Mouse (Mus musculus): Measurements from ENCODE around the gene 1700025G04Rik. TPM values are rescaled to one million over a fixed set of nuclear protein-coding genes. Genes with fewer than 3 reads are reported as not detected.

Gene 1700025G04Rik
- total and polyA plus RNA-seq, 3 experiments = 0.16 TPM; not detected in 2

GRCm38 (mm10) chr1:152034766-152035165 is 55.2 kb downstream of the 1700025G04Rik start:
- no peaks in the 10 kb centered on the region for H3K4me1 ChIP-seq (ENCODE audit: insufficient read depth, low read depth, low read length)
- DNase-seq (ENCODE audit: low spot score) (no peak), ATAC-seq (ENCODE audit: extremely low read depth, insufficient number of reproducible peaks, low FRiP score, poor library complexity, severe bottlenecking) (no peak)
- no peaks in the 10 kb centered on the region for H3K36me3 ChIP-seq (replicated peaks)
- H3K27me3 ChIP-seq (ENCODE audit: insufficient read depth, low read length) = no peaks in the 10 kb centered on the region
- no peak for TF ChIP-seq GATA1 (IDR thresholded peaks at IDR 0.05; ENCODE audit: borderline replicate concordance, low read length)
- no peak for TF ChIP-seq CTCF (IDR thresholded peaks at IDR 0.05; ENCODE audit: low read depth, low read length)
- no peak for TF ChIP-seq GATA2 (IDR thresholded peaks at IDR 0.05; ENCODE audit: borderline replicate concordance, low read depth, low read length)
- TF ChIP-seq TAL1 (conservative IDR thresholded peaks at IDR 0.05; ENCODE audit: low read depth, low read length) = no peak
- TF ChIP-seq POLR2AphosphoS5 (IDR thresholded peaks at IDR 0.05; ENCODE audit: insufficient replicate concordance, low read depth, low read length) = no peak
- peaks cover 47% of the 10 kb centered on the region for H3K9me3 ChIP-seq (replicated peaks)
- H3K4me3 ChIP-seq (ENCODE audit: low read depth, low read length) = no peak overlapping the region

- no peaks in the 10 kb centered on the region for H3K36me3 ChIP-seq (replicated peaks)
- no peak for ATAC-seq (ENCODE audit: extremely low read depth, insufficient number of reproducible peaks, low FRiP score, poor library complexity, severe bottlenecking)
- no peaks in the 10 kb centered on the region for H3K4me1 ChIP-seq (ENCODE audit: insufficient read depth, low read depth, low read length)
- H3K9me3 ChIP-seq (replicated peaks) = peaks cover 43% of the 10 kb centered on the region
- no peak overlapping the region for H3K4me3 ChIP-seq (ENCODE audit: low read depth, low read length)
- TF ChIP-seq TAL1 (conservative IDR thresholded peaks at IDR 0.05; ENCODE audit: low read depth, low read length) (no peak), GATA1 (IDR thresholded peaks at IDR 0.05; ENCODE audit: borderline replicate concordance, low read length) (no peak), CTCF (IDR thresholded peaks at IDR 0.05; ENCODE audit: low read depth, low read length) (no peak), POLR2AphosphoS5 (IDR thresholded peaks at IDR 0.05; ENCODE audit: insufficient replicate concordance, low read depth, low read length) (no peak), GATA2 (IDR thresholded peaks at IDR 0.05; ENCODE audit: borderline replicate concordance, low read depth, low read length) (no peak)
- H3K27me3 ChIP-seq (ENCODE audit: insufficient read depth, low read length) = no peaks in the 10 kb centered on the region
- DNase-seq (ENCODE audit: low spot score) = no peak
Observed at GRCm38 (mm10) chr1:152033731-152034130, 56.2 kb downstream of the 1700025G04Rik start.

- no peak for ATAC-seq (ENCODE audit: extremely low read depth, insufficient number of reproducible peaks, low FRiP score, poor library complexity, severe bottlenecking)
- DNase-seq (ENCODE audit: low spot score) = no peak
- no peak for TF ChIP-seq GATA2 (IDR thresholded peaks at IDR 0.05; ENCODE audit: borderline replicate concordance, low read depth, low read length)
- no peak for TF ChIP-seq CTCF (IDR thresholded peaks at IDR 0.05; ENCODE audit: low read depth, low read length)
- no peak for TF ChIP-seq GATA1 (IDR thresholded peaks at IDR 0.05; ENCODE audit: borderline replicate concordance, low read length)
- no peak for TF ChIP-seq POLR2AphosphoS5 (IDR thresholded peaks at IDR 0.05; ENCODE audit: insufficient replicate concordance, low read depth, low read length)
- no peak for TF ChIP-seq TAL1 (conservative IDR thresholded peaks at IDR 0.05; ENCODE audit: low read depth, low read length)
- H3K4me3 ChIP-seq (ENCODE audit: low read depth, low read length) = no peak overlapping the region
- H3K27me3 ChIP-seq (ENCODE audit: insufficient read depth, low read length) = no peaks in the 10 kb centered on the region
- no peaks in the 10 kb centered on the region for H3K4me1 ChIP-seq (ENCODE audit: insufficient read depth, low read depth, low read length)
- no peaks in the 10 kb centered on the region for H3K36me3 ChIP-seq (replicated peaks)
- peaks cover 42% of the 10 kb centered on the region for H3K9me3 ChIP-seq (replicated peaks)
Observed at GRCm38 (mm10) chr1:152032144-152032543, 57.8 kb downstream of the 1700025G04Rik start.

GRCm38 (mm10) chr1:152030546-152030945 is 59.4 kb downstream of the 1700025G04Rik start:
- no peak for TF ChIP-seq CTCF (IDR thresholded peaks at IDR 0.05; ENCODE audit: low read depth, low read length)
- no peak for TF ChIP-seq GATA1 (IDR thresholded peaks at IDR 0.05; ENCODE audit: borderline replicate concordance, low read length)
- no peak for TF ChIP-seq POLR2AphosphoS5 (IDR thresholded peaks at IDR 0.05; ENCODE audit: insufficient replicate concordance, low read depth, low read length)
- TF ChIP-seq GATA2 (IDR thresholded peaks at IDR 0.05; ENCODE audit: borderline replicate concordance, low read depth, low read length) = no peak
- no peak for TF ChIP-seq TAL1 (conservative IDR thresholded peaks at IDR 0.05; ENCODE audit: low read depth, low read length)
- DNase-seq (ENCODE audit: low spot score) (no peak), ATAC-seq (ENCODE audit: extremely low read depth, insufficient number of reproducible peaks, low FRiP score, poor library complexity, severe bottlenecking) (no peak)

GRCm38 (mm10) chr1:152028718-152029117 is 61.2 kb downstream of the 1700025G04Rik start:
- ATAC-seq (ENCODE audit: extremely low read depth, insufficient number of reproducible peaks, low FRiP score, poor library complexity, severe bottlenecking) (no peak), DNase-seq (ENCODE audit: low spot score) (no peak)
- peaks cover 49% of the 10 kb centered on the region for H3K9me3 ChIP-seq (replicated peaks)
- H3K27me3 ChIP-seq (ENCODE audit: insufficient read depth, low read length) = no peaks in the 10 kb centered on the region
- no peaks in the 10 kb centered on the region for H3K36me3 ChIP-seq (replicated peaks)
- TF ChIP-seq GATA1 (IDR thresholded peaks at IDR 0.05; ENCODE audit: borderline replicate concordance, low read length) (no peak), GATA2 (IDR thresholded peaks at IDR 0.05; ENCODE audit: borderline replicate concordance, low read depth, low read length) (no peak), TAL1 (conservative IDR thresholded peaks at IDR 0.05; ENCODE audit: low read depth, low read length) (no peak), POLR2AphosphoS5 (IDR thresholded peaks at IDR 0.05; ENCODE audit: insufficient replicate concordance, low read depth, low read length) (no peak), CTCF (IDR thresholded peaks at IDR 0.05; ENCODE audit: low read depth, low read length) (no peak)
- H3K4me3 ChIP-seq (ENCODE audit: low read depth, low read length) = no peak overlapping the region
- H3K4me1 ChIP-seq (ENCODE audit: insufficient read depth, low read depth, low read length) = no peaks in the 10 kb centered on the region

More at GRCm38 (mm10) chr1:152030546-152030945, 59.4 kb downstream of the 1700025G04Rik start:
- Histone ChIP-seq H3K36me3 (replicated peaks) (no peaks in the 10 kb centered on the region), H3K27me3 (ENCODE audit: insufficient read depth, low read length) (no peaks in the 10 kb centered on the region), H3K4me3 (ENCODE audit: low read depth, low read length) (no peak overlapping the region), H3K4me1 (ENCODE audit: insufficient read depth, low read depth, low read length) (no peaks in the 10 kb centered on the region), H3K9me3 (replicated peaks) (peaks cover 47% of the 10 kb centered on the region)

GRCm38 (mm10) chr1:152026762-152027161 is 63.2 kb downstream of the 1700025G04Rik start:
- Histone ChIP-seq H3K36me3 (replicated peaks) (no peaks in the 10 kb centered on the region), H3K4me3 (ENCODE audit: low read depth, low read length) (no peak overlapping the region), H3K9me3 (replicated peaks) (peaks cover 51% of the 10 kb centered on the region), H3K4me1 (ENCODE audit: insufficient read depth, low read depth, low read length) (no peaks in the 10 kb centered on the region), H3K27me3 (ENCODE audit: insufficient read depth, low read length) (no peaks in the 10 kb centered on the region)
- no peak for ATAC-seq (ENCODE audit: extremely low read depth, insufficient number of reproducible peaks, low FRiP score, poor library complexity, severe bottlenecking)
- TF ChIP-seq GATA1 (IDR thresholded peaks at IDR 0.05; ENCODE audit: borderline replicate concordance, low read length) (no peak), CTCF (IDR thresholded peaks at IDR 0.05; ENCODE audit: low read depth, low read length) (no peak), GATA2 (IDR thresholded peaks at IDR 0.05; ENCODE audit: borderline replicate concordance, low read depth, low read length) (no peak), TAL1 (conservative IDR thresholded peaks at IDR 0.05; ENCODE audit: low read depth, low read length) (no peak), POLR2AphosphoS5 (IDR thresholded peaks at IDR 0.05; ENCODE audit: insufficient replicate concordance, low read depth, low read length) (no peak)
- no peak for DNase-seq (ENCODE audit: low spot score)

Measured in G1E (cell line).